Mouse (Mus musculus) thymus, postnatal 14 days (tissue): ENCODE results near the gene Nsd2.
"Not testable (repeated sequence)": the region's sequence is repeated elsewhere in the genome, so short reads cannot be mapped to it uniquely, and the experiment has no call there.

Experiments
- DNase-seq: peaks from one replicate; pipeline ENCODE4 v3.0.0; 2021

Gene Nsd2

DNA sequence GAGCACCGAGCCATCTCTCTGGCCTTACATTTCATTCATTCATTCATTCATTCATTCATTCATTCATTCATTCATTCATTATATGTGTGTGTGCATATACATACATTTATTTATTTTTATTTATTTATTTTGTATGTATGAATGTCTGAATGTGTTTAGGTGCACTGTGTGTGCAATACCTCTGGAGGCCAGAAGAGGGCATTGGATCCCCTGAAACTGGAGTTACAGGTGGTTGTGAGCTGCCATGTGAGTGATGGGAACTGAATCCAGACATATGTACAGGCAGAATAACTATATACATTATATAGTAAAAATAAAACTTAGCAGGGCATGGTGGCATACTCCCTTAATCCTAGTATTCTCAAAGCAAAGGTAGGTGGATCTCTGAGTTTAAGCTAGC, 32.6 kb downstream of the Nsd2 start:
- peak; percentile 26 for DNase-seq

GRCm38 (mm10) chr5:33854019-33854418, 33.5 kb downstream of the Nsd2 start:
- peak; percentile 19 for DNase-seq

DNA sequence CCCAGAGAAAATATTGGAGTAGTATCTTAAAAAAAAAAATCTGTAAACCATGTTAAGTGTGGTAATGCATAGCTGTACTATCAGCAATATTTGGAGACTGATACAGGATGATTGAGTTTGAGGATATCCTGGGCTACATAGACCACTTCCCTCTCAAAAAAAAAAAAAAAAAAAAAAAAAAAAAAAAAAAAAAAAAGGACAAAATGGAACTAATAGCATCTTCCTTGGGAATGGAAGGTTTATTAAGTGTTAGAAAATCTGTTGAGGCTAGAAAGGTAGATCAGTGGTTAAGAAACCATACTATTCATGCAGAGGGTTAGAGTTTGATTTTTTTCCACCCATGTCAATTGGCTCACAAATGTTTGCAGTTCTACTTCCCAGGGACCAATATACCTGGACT, 37.2 kb downstream of the Nsd2 start:
- no peak for DNase-seq

DNA sequence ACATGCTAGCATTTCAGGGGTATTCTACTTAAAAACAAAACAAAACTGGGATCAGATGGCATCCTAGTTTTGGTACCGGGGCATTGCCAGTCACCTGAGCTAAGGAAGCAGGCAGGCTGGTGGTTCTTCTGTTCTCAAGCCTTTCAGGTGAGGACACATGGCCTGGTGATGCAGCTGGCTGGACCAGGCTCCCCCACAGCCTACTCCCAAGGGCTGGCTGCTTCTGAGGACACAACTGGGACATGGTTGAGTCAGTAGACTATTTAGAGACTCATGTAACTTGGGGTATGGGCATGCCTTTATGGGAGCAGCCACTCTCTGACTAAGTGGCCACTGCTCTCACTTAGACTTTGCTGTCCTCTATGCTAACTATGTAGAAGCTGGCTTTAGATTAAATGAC, 54.9 kb downstream of the Nsd2 start:
- no peak for DNase-seq

- DNase-seq: no peak
Measured at GRCm38 (mm10) chr5:33881118-33881517, 60.6 kb downstream of the Nsd2 start.

- DNase-seq: no peak
Measured at GRCm38 (mm10) chr5:33893406-33893805, 72.9 kb downstream of the Nsd2 start.

GRCm38 (mm10) chr5:33895116-33895515, 74.6 kb downstream of the Nsd2 start:
- no peak for DNase-seq

DNA sequence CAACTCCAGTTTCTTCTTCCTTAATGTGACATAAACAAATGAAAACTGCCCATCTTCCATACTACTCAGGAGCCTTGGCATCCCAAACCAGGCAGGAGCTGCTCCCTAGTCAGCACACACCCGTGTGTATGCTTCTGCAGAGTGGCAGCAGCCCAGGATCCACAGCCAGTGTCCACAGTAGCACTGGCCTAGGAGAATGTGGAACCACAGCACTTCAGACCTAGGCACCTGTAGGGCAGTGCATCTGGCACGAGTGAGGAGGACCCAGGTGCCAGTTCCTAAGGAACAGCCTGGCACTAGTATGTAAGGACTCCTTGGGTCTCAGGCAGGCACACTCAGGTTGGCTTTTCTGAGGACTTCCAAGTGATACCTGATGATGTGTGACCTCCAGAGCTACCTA, 76.6 kb downstream of the Nsd2 start:
- DNase-seq: no peak

- DNase-seq: no peak
Measured at GRCm38 (mm10) chr5:33898671-33899070, 78.1 kb downstream of the Nsd2 start.

GRCm38 (mm10) chr5:33899245-33899644, 78.7 kb downstream of the Nsd2 start:
- no peak for DNase-seq

- DNase-seq: no peak
Measured at GRCm38 (mm10) chr5:33900101-33900500, 79.6 kb downstream of the Nsd2 start.

DNA sequence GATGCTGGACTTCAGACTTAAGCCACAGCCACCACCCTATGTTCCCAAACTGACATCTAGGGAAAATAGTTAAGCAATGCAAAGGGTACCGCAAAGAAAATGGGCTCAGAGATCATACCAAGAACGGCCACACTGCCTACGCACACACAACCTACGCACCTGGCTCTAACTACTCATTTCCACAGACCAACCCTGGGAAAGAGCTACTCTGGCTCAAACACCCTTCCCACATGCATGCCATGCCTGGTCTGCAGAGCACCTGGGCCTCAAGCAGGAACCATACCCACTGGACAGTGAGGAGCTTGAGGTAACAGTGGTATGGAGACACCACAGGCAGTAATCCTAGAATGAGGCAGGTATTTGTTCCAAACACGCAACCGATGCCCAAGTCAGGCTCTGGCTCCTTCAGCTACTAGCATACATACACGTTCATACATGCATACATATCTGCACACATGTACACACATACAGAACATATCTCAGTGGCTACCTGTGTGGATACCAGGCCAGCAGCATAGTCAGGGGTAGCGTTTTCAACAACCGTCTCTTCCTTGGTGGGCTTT, 80.3 kb downstream of the Nsd2 start:
- no peak for DNase-seq

- DNase-seq: no peak
Measured at GRCm38 (mm10) chr5:33901278-33901677, 80.8 kb downstream of the Nsd2 start.

GRCm38 (mm10) chr5:33902696-33903095, 82.2 kb downstream of the Nsd2 start:
- DNase-seq: no peak

- DNase-seq: no peak
Measured at GRCm38 (mm10) chr5:33903176-33903575, 82.7 kb downstream of the Nsd2 start.

- DNase-seq: not testable (repeated sequence)
Measured at GRCm38 (mm10) chr5:33915031-33915430, 94.5 kb downstream of the Nsd2 start.

DNA sequence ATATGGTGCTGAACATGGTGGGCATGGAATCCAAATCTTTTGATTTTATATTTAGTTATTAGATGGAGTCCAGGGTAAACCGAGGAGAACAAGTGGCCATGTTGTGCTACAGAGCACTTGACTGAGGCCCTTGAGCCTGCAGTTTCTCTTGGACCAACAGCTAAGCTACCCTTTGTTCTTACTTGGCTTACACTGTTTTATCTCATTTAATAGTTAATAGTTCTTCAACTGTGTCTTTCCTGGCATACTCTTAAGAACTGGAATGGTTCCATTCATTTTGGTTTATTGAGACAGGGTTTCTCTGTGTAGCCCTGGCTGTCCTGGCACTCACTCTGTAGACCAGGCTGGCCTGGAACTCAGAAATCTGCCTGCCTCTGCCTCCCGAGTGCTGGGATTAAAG, 96.1 kb downstream of the Nsd2 start:
- DNase-seq: not testable (repeated sequence)

GRCm38 (mm10) chr5:33919466-33919865, 98.9 kb downstream of the Nsd2 start:
- no peak for DNase-seq

DNA sequence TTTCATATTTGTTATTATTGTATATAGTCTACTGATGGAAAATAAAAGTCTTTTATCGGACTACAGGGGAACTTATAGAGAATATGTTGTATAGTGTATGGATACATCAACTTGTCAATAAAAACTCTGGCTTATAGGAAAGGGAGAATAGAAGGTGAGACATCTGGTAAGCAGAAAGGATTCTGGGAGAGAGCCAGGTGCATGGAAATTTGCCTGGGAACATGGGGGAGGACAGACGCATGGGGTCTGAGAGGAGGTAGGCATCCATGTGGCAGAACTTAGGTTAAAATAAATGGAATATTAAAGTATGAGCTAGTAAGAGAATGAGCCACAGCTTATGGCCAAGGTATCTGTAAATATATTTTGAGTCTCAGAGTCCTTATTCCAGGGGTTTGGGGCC, 99.5 kb downstream of the Nsd2 start:
- no peak for DNase-seq

GRCm38 (mm10) chr5:33920924-33921323, 100.4 kb downstream of the Nsd2 start:
- DNase-seq: no peak

DNA sequence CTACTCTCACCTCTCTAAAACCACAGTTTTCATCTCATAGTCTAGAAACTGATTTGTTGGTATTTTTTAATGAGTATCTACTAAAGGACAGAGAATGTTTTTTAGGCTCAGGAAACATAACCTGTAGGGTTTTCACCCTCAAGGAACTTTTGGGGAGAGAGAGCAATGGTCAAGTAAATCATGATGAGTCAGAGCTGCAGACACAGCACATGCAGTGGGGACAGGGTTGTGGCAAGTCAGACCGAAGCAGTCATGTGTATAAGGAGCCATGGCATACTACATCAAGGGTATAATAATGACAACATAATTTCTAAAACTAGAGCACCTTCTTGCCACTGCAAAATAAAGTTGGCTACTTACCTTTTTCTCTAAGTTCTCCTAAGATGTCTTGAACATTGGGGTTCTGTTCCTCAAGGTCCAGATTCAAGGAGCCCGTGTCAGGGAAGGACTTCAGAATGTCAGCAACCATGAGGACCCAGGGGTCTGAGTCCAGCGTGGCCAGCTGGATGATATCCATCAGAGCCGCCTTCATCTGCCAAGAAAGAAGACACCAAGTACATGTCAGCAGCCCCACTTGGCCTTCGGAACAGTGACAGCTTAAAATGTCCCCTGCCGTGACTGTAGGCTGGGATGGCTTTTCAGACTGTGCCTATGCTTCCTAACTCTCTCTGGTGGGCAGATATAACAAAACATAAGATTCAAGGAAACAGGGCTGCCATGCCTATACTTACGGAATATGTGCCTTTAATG, 101.1 kb downstream of the Nsd2 start:
- DNase-seq: no peak

- no peak for DNase-seq
Measured at GRCm38 (mm10) chr5:33922566-33922965, 102.0 kb downstream of the Nsd2 start.

GRCm38 (mm10) chr5:33926170-33926569, 105.6 kb downstream of the Nsd2 start:
- DNase-seq: no peak

GRCm38 (mm10) chr5:33932413-33932812, 111.9 kb downstream of the Nsd2 start:
- no peak for DNase-seq

DNA sequence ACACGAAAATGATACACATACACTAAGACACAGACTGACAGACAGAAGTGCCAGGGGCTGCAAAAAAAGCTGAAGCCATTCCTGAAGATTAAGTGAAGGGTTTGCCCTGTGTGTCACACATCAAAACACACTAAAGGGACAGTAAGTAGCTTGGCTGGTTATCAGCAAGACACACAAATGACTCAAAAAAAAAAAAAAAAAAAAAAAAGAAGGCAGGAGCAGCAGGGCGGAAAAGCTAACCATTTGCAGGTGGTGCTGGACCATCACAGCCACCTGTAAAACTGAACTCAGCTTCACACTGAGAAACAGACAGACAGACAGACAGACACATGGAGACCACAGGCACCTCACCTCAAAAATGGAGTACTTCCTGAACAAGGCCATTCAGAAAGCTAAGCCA, 113.6 kb downstream of the Nsd2 start:
- DNase-seq: no peak
